Mouse (Mus musculus) left cerebral cortex, adult 8-10 months (tissue): ENCODE data around the gene Adcy4. TPM values are rescaled to one million over a fixed set of nuclear protein-coding genes. Genes with fewer than 3 reads are reported as not detected.

ENCODE experiments used
- DNase-seq, 2 experiments: peaks; one replicate each; pipeline ENCODE4 v3.0.0; 2022; ENCODE audit warnings: low spot score in 2 of 2
- total RNA-seq, 4 experiments: library from RNA; stranded (reverse); gene quantifications; 2 replicates each; pipeline ENCODE4 v1.2.4; 2022

Adcy4 gene
- total RNA-seq, 4 experiments from 2014 or later: 3.3 to 6.2 (median 4.7) TPM

DNA sequence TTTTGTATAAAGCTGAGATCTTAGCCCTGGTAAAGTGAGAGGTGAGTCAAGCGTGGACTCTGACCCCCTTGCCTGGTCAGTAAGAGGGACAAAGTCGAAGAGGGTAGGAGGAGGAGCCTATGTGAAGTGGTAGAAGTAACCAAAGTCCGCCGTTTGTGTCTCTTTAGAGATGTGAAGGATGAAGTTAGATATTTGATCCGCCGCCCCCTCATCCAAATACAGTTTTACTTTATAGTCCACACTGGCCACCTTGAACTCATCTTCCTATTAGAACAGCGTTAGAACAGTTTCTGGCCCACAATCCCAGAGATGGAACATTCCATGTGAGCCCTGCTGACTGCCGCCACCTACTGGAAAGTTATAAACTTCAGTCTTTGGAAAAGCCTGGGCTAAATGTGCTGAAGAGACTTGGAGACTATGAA is 25.5 kb downstream of the Adcy4 start, which contains the start of gene Cideb:
Gene Cideb, minus strand, starts transcription at position 96 of the 422 bp plus-strand sequence.
- no peak for DNase-seq

GRCm38 (mm10) chr14:55757566-55757965 is 26.3 kb downstream of the Adcy4 start:
- DNase-seq: no peak

GRCm38 (mm10) chr14:55747051-55747847 is 36.6 kb downstream of the Adcy4 start:
- no peak for DNase-seq

DNA sequence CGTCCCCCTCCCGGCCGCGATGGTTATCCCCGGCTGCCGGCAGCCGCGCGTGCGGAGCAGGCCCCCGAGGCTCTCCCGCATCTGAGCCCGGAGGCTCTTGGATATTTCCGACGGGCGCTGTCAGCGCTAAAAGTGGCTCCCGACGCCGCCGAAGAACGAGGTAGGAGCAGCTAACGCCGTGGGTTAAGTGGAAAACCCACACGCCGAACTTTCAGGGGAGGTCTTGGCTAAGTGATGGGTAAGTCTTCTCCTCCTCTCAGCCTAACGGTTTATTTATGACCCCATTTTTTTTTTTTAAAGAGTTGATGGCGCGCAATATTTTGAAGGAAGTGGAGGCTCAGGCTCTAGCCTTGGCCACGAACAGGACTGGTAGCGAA is 38.0 kb downstream of the Adcy4 start:
- DNase-seq: no peak

DNA sequence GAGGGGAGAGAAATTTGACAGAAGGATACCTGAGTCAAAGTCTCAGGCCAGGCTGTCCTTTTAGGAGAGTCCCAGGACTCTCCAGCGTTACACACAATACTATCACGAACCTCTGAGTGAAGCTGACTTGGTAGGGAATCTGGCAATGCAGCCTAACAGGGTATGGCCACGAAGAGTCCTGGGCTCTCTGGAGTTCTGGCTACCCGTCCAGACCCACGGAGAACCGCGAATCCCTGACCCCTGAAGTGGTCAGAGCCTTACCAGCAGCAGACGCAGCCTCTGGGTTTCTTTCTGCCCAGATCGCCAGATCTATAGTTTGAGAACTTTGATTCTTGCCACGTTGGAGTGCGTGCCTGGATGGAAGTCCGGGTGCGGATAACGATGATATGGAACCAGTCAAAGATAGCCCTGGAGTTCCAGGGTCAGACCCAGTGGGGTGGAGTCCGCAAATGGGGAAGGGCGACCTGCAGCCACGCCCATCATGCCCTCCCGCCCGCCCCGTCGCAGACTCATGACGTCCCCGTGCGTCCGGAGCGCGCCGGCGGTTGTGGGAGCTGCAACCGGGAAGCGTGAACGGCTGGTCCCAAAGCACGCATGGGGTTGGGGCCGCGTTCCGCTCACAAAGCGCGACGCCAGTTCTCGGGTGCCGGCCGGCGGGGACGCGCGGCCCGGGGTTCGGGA is 38.6 kb downstream of the Adcy4 start, which contains the start of the genes Dhrs1 and Nop9:
Gene Dhrs1, minus strand, starts transcription at position 511 of the 681 bp plus-strand sequence.
Gene Nop9, plus strand, starts transcription at position 514 of the 681 bp plus-strand sequence.
- DNase-seq: peak; percentile 74 to 75

- peak in 1 of 2 experiments; percentile 81 for DNase-seq
Measured at GRCm38 (mm10) chr14:55743711-55744110, 40.2 kb downstream of the Adcy4 start.

DNA sequence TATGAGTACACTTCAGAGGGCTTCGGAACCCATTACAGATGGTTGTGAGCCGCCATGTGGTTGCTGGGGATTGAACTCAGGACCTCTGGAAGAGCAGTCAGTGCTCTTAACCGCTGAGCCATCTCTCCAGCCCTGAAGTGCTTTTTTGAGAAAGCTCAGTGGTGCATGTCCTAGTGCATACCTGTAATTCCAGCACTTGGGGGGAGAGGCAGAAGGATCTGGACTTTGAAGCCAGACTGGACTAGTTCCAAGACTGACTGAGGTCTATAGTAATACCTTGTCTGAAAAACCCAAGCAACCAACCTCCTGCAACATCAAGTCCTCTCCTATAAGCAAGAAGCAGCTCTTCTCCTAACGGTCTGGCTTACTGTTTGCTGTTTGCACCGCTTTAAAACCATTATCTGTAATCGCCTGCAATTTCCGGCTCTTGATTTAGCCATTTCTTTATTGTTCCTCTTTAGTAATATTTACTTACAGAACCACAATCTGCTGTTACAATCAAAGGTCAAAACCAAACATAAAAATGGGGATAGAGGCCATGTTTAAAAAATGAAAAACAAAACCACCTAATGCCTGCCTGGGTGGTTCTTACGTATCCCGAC is 46.7 kb downstream of the Adcy4 start:
- DNase-seq: no peak

GRCm38 (mm10) chr14:55735758-55736157 is 48.1 kb downstream of the Adcy4 start:
- DNase-seq: no peak

- DNase-seq: no peak
Measured at GRCm38 (mm10) chr14:55735334-55735733, 48.6 kb downstream of the Adcy4 start.

DNA sequence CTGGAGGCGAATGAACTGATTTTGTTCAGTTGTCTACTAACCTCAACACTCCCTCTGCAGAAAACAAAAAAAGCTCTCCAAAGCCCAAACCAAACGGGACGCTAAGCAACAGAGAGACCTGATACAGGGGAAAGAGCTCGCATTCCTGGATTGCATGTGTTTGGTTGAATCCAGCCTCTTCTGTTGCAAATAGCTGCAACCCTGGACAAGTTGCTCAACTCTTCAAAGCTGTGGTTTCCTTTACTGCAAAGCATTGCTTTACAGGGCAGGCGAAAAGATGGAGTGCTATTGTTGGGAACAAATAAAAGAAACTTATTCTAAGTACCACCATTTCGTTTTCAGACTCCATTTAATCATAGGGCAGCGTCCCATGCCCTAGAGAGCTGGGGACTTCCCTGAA is 49.0 kb downstream of the Adcy4 start:
- DNase-seq: no peak

DNA sequence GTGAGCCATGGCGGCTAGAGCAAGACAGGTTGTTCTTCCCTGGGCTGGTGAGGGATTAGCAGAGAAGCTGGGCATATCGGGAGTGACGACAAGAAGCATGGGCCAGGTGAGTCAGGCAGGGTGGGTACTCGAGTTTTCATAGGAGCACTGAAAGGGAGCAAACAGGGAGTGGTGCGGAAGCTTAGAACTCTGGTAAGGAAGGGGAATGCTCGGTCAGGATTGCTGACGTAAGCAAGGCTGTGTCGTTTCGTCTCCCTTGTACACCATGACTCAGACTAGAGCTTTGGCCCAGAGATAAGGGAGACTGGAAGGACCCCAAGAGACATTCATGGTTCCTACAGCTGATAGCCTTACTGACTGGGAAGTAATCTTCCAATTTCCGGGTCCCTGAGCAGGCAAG is 50.0 kb downstream of the Adcy4 start:
- no peak for DNase-seq

GRCm38 (mm10) chr14:55730531-55731032 is 53.3 kb downstream of the Adcy4 start:
- DNase-seq: peak in 1 of 2 experiments; percentile 28

DNA sequence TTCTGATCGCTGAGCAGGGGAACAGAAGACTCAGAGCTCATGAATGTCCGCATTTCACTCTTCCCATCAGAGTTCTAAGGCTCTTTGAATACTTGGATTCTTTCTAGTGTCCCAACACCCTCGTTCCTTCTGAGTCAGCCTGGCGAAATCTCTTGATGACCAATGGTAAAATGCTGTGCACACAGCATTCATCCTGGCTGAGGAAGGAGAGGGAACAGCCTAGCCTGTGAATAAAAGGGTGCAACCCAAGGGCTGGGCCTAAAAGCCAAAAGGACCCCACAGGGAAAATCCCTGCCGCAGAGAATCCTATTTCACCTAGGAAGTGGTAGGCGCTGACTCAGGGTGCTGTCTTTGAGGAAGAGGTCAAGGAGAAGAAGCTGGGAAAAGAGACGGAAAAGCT is 53.8 kb downstream of the Adcy4 start:
- DNase-seq: no peak

GRCm38 (mm10) chr14:55727889-55728685 is 55.8 kb downstream of the Adcy4 start:
- DNase-seq: no peak

DNA sequence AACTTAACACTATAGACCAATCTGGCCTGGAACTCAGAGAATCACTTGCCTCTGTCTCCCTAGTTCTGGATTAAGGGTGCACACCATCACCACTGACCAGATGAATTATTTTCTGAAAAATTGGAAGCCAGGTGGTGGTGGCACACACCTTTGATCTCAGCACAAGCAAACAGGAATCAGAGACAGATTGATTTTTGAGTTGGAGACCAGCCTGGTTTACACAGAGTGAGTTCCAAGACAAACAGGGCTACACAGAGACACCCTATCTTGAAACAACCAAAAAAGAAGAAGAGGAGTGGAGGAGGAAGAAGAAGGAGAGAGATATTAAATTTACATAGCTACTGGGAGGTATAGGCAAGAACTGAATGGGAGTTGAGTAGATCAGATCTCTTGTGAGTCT is 57.6 kb downstream of the Adcy4 start:
- DNase-seq: no peak

- DNase-seq: no peak
Measured at GRCm38 (mm10) chr14:55724411-55724871, 59.5 kb downstream of the Adcy4 start.

DNA sequence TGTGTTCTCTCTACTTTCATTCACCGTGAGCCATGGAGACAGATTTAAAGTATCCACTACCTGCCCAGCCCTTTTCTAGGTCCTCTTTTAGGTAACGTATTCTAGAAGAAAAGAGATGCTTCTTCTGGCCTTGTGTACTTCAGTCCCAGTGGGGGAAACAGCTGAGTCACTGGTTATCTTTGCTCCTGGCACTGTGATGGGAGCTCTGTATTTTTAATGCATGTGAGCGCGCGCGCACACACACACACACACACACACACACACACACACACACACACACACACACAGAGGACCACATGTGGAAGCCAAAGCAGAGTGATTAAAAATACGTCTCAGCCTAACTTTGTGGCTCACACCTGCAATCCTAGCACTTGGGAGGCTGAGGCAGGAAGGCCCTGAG is 60.5 kb downstream of the Adcy4 start:
- no peak for DNase-seq

GRCm38 (mm10) chr14:55722438-55722945 is 61.4 kb downstream of the Adcy4 start:
- DNase-seq: no peak

GRCm38 (mm10) chr14:55721700-55722437 is 62.0 kb downstream of the Adcy4 start, which contains the start of gene Rabggta:
TSS of gene Rabggta (minus strand) at chr14:55722263.
- DNase-seq: peak; percentile 85 to 92

DNA sequence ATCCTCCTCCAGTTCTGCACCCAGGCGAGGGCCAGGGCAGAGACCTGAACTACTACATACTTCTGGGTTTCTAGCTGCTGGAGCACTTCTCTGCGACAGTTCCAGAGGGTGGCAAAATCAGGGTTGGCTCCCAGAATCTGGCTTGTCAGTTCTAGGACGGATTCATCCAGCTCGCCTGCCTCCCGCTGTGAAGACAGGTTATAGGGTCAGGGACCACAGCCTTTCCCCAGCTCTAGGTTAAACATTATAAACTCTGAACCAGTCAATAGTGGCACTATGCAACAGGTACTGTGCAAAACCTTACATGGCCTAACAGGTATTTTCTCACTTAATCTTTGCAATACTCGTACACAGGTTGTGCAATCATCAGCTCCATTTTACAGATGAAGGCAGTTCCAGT is 62.8 kb downstream of the Adcy4 start:
- DNase-seq: no peak
